ENCODE assay signal across 8 mouse cellular contexts in genomic region chr12:86078176-86078552, GRCm38 (mm10). TPM values are rescaled to one million over a fixed set of nuclear protein-coding genes. Genes with fewer than 3 reads are reported as not detected.
A peak's percentile ranks its signal among the peaks of the same experiment; 100 is the strongest.
DNase-seq lines count a peak whose midpoint lies in the region; ATAC-seq and TF ChIP-seq lines count a peak whose summit lies in the region.

No protein-coding gene starts in this region.

- H3K9me3 ChIP-seq in kidney, embryonic 16.5 days (ENCODE audit: low read length) = no peaks in the 10 kb centered on the region
- H3K9me3 ChIP-seq in embryonic facial prominence, embryonic 12.5 days = no peaks in the 10 kb centered on the region
- no peaks in the 10 kb centered on the region for H3K9me3 ChIP-seq in hindbrain, embryonic 16.5 days (ENCODE audit: control insufficient read depth, low read length)
- no peaks in the 10 kb centered on the region for H3K9me3 ChIP-seq in midbrain, postnatal 0 days (ENCODE audit: low read length)

- no peak for ATAC-seq in kidney, embryonic 16.5 days (ENCODE audit: low FRiP score, low TSS enrichment)
- ATAC-seq in embryonic facial prominence, embryonic 12.5 days (ENCODE audit: insufficient number of reproducible peaks, insufficient read depth, low FRiP score, low TSS enrichment) = no peak
- ATAC-seq in hindbrain, embryonic 16.5 days = no peak
- no peak for ATAC-seq in midbrain, postnatal 0 days (ENCODE audit: low FRiP score)

- 0 out of 2 replicates have a peak, but pooled peaks cover 4% of the 10 kb centered on the region for H3K27me3 ChIP-seq in kidney, embryonic 16.5 days (ENCODE audit: insufficient read depth, low read length)
- no peaks in the 10 kb centered on the region for H3K27me3 ChIP-seq in embryonic facial prominence, embryonic 12.5 days
- peaks cover 3% of the 10 kb centered on the region; the same call in 1 of the 2 replicates for H3K27me3 ChIP-seq in hindbrain, embryonic 16.5 days (replicated peaks; ENCODE audit: control insufficient read depth, insufficient read depth, low read length)
- peaks cover 16% of the 10 kb centered on the region; the same call in 1 of the 2 replicates for H3K27me3 ChIP-seq in midbrain, postnatal 0 days (ENCODE audit: insufficient read depth, low read length)

- peaks cover 29% of the 10 kb centered on the region for H3K4me1 ChIP-seq in kidney, embryonic 16.5 days (ENCODE audit: insufficient read depth, low read length)
- peaks cover 28% of the 10 kb centered on the region for H3K4me1 ChIP-seq in embryonic facial prominence, embryonic 12.5 days
- peaks cover 30% of the 10 kb centered on the region for H3K4me1 ChIP-seq in hindbrain, embryonic 16.5 days (ENCODE audit: control insufficient read depth, insufficient read depth, low read depth, low read length)
- H3K4me1 ChIP-seq in midbrain, postnatal 0 days (ENCODE audit: insufficient read depth, low read length) = peaks cover 7% of the 10 kb centered on the region; the same call in 1 of the 2 replicates

- peak overlapping the region; percentile 61 for H3K4me3 ChIP-seq in kidney, embryonic 16.5 days (ENCODE audit: low read length)
- peak overlapping the region; percentile 50 for H3K4me3 ChIP-seq in embryonic facial prominence, embryonic 12.5 days
- peak overlapping the region; percentile 55 for H3K4me3 ChIP-seq in hindbrain, embryonic 16.5 days (ENCODE audit: low read length)
- peak overlapping the region; percentile 43 for H3K4me3 ChIP-seq in midbrain, postnatal 0 days (ENCODE audit: low read depth, low read length)

- peak overlapping the region; percentile 96 for H3K27ac ChIP-seq in kidney, embryonic 16.5 days (ENCODE audit: low read length)
- peak overlapping the region; percentile 96 for H3K27ac ChIP-seq in embryonic facial prominence, embryonic 12.5 days
- H3K27ac ChIP-seq in hindbrain, embryonic 16.5 days (ENCODE audit: low read depth, low read length) = no peak overlapping the region; the same call in none of the 2 replicates
- H3K27ac ChIP-seq in midbrain, postnatal 0 days (ENCODE audit: low read depth, low read length) = no peak overlapping the region

- WGBS in kidney, embryonic 16.5 days = 3% methylated on average over 9 of the region's 9 CpGs
- 2% methylated on average over 9 of the region's 9 CpGs for WGBS in embryonic facial prominence, embryonic 12.5 days
- 15% methylated on average over 9 of the region's 9 CpGs for WGBS in hindbrain, embryonic 16.5 days
- WGBS in midbrain, postnatal 0 days = 15% methylated on average over 9 of the region's 9 CpGs

- peak overlapping the region; percentile 81 for H3K9ac ChIP-seq in kidney, embryonic 16.5 days (replicated peaks; ENCODE audit: low read length)
- H3K9ac ChIP-seq in embryonic facial prominence, embryonic 12.5 days = peak overlapping the region; percentile 65
- peak overlapping the region; percentile 72 for H3K9ac ChIP-seq in hindbrain, embryonic 16.5 days (ENCODE audit: low read depth, low read length)
- peak overlapping the region; percentile 37; the same call in 1 of the 2 replicates for H3K9ac ChIP-seq in midbrain, postnatal 0 days (replicated peaks; ENCODE audit: low read length, poor library complexity, severe bottlenecking)

- H3K36me3 ChIP-seq in kidney, embryonic 16.5 days (ENCODE audit: insufficient read depth, low read length) = no peaks in the 10 kb centered on the region
- 0 out of 2 replicates have a peak, but pooled peaks cover 3% of the 10 kb centered on the region for H3K36me3 ChIP-seq in embryonic facial prominence, embryonic 12.5 days
- H3K36me3 ChIP-seq in hindbrain, embryonic 16.5 days (ENCODE audit: control insufficient read depth, insufficient read depth, low read length) = no peaks in the 10 kb centered on the region
- H3K36me3 ChIP-seq in midbrain, postnatal 0 days (ENCODE audit: insufficient read depth, low read length) = no peaks in the 10 kb centered on the region

- intact Hi-C loops in left cerebral cortex, postnatal 10 days (cut with DNase I) = loop anchor here (2.0 to 10.0 kb wide), 4 partner anchors 56 to 333 kb away; partner anchors contain the start of gene Flvcr2

- TF ChIP-seq CTCF in midbrain, postnatal 0 days (IDR thresholded peaks at IDR 0.05) = no peak

- H3K4me2 ChIP-seq in kidney, embryonic 16.5 days (replicated peaks; ENCODE audit: low read depth, low read length) = peak overlapping the region; percentile 88
- peak overlapping the region; percentile 84 for H3K4me2 ChIP-seq in embryonic facial prominence, embryonic 12.5 days (replicated peaks)
- peak overlapping the region; percentile 96 for H3K4me2 ChIP-seq in hindbrain, embryonic 16.5 days (ENCODE audit: low read length)
- H3K4me2 ChIP-seq in midbrain, postnatal 0 days (ENCODE audit: low read depth, low read length, poor library complexity, severe bottlenecking) = peak overlapping the region; percentile 94

- no peak for DNase-seq in kidney, adult 8-10 months
- DNase-seq in midbrain, postnatal 0 days (ENCODE audit: low spot score) = no peak
- no peak for DNase-seq in adrenal gland, adult (ENCODE audit: inconsistent age in 2 of 2, low spot score in 1 of 2)
- DNase-seq in thymus, postnatal 10 days (ENCODE audit: low spot score in 2 of 2) = no peak
- no peak for DNase-seq in left cerebral cortex, postnatal 10 days (ENCODE audit: extremely low spot score in 1 of 2, low spot score in 2 of 2)

RNA-seq across cellular contexts. Expression of gene Tgfb3, which starts 0.7 kb away (rescaled TPM):
- 27.0 and 28.2 TPM in 2 replicates for polyA plus RNA-seq in kidney, embryonic 16.5 days (2015; fragmentation: Nextera tagmentation; extraction: Ambion mirVana)
- 42.9 and 43.9 TPM in 2 replicates for polyA plus RNA-seq in embryonic facial prominence, embryonic 12.5 days (2016; fragmentation: Nextera tagmentation; extraction: Ambion mirVana)
- polyA plus RNA-seq in hindbrain, embryonic 16.5 days (2015; fragmentation: Nextera tagmentation; extraction: Ambion mirVana) = 5.1 and 7.6 TPM in 2 replicates
- total RNA-seq in midbrain, postnatal 0 days (2014; rRNA removed) = 3.3 and 3.6 TPM in 2 replicates
- 3.7 and 4.4 TPM in 2 replicates for polyA plus RNA-seq in midbrain, postnatal 0 days (2015; fragmentation: Nextera tagmentation; extraction: Ambion mirVana)
- total RNA-seq in left cerebral cortex, postnatal 10 days (2021) = 1 to 10 TPM; 9.2 to 9.3 TPM

RNA-seq across cellular contexts. Expression of gene Ift43, which starts 4.2 kb away (rescaled TPM):
- 74.7 and 76.7 TPM in 2 replicates for polyA plus RNA-seq in kidney, embryonic 16.5 days (2015; fragmentation: Nextera tagmentation; extraction: Ambion mirVana)
- 82.2 and 84.7 TPM in 2 replicates for polyA plus RNA-seq in embryonic facial prominence, embryonic 12.5 days (2016; fragmentation: Nextera tagmentation; extraction: Ambion mirVana)
- 43.0 and 43.3 TPM in 2 replicates for polyA plus RNA-seq in hindbrain, embryonic 16.5 days (2015; fragmentation: Nextera tagmentation; extraction: Ambion mirVana)
- total RNA-seq in midbrain, postnatal 0 days (2014; rRNA removed) = 11.9 and 13.7 TPM in 2 replicates
- polyA plus RNA-seq in midbrain, postnatal 0 days (2015; fragmentation: Nextera tagmentation; extraction: Ambion mirVana) = 29.7 and 30.0 TPM in 2 replicates
- total RNA-seq in left cerebral cortex, postnatal 10 days (2021) = 10 to 100 TPM; 11.4 to 15.4 TPM

Comparison
In these comparisons a context has a peak if more than half of its experiments do, and no peak if none do; other contexts are left out.
1. H3K27ac ChIP-seq: peak in kidney, embryonic 16.5 days (single experiment) and embryonic facial prominence, embryonic 12.5 days (single experiment); none in hindbrain, embryonic 16.5 days (single experiment) and midbrain, postnatal 0 days (single experiment).
2. Peak in every context shown above with its lines, with median percentiles within 50 percentile points of each other: H3K4me2 ChIP-seq, H3K4me3 ChIP-seq and H3K9ac ChIP-seq.